Mouse (Mus musculus): ENCODE results near the gene Purb.
"Not testable (repeated sequence)": the region's sequence is repeated elsewhere in the genome, so short reads cannot be mapped to it uniquely, and the experiment has no call there.

The Purb gene

DNA sequence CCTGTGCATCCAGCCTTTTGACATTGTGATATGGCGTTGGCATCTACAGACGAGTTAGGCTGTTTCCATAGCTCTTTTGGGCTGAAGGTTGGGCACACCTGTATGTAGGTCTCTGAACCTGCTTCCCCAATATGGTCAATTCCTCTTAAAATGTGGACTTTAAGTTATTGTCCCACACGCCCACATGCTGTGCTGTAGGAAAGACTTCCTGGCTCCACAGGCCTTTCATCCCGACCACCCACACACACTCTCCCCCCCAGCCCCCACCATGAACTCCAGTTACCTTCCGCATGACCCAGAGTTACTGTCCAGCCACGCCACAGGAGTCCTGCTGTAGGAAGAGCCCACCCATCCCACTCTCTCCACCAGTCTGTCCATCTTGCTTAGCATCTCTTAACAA is 11.2 kb upstream of the Purb start:
- in situ Hi-C loops (cut with MboI, MseI), result no loop called here

DNA sequence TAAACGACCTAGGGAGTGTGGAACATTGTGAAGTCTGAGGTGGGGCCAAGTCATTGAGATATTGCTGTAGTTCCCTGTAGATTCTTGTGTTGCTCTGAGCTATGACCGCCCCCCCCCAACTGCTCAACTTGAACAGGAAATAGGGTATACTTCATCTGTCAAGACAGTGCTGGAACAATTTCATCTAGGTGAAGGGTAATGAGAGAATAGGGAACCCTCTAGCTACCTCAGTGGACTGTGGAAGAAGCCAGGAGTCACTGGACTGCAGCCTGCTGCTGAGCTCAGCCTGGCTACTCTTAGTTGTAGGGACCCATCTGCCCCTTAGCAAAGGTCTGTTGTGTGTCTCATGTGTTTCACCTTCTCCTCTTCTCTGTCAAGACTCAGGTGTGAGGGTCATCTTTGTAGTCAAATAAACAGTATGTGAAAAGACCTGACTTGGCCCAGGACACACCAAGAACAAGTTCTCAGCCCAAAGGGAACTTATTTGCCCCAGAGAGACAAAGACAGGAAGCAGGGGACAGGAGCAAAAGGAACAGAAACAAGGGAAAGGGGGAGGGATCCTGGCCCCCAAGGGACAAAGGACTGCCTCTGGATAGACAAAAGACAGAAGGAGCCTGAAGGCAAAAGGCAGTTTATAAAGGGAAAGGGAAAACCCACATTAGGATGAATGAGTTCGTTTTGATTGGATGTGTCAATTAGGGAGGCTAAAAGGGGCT is 8.7 kb upstream of the Purb start:
- in situ Hi-C loops (cut with MboI, MseI), result no loop called here

DNA sequence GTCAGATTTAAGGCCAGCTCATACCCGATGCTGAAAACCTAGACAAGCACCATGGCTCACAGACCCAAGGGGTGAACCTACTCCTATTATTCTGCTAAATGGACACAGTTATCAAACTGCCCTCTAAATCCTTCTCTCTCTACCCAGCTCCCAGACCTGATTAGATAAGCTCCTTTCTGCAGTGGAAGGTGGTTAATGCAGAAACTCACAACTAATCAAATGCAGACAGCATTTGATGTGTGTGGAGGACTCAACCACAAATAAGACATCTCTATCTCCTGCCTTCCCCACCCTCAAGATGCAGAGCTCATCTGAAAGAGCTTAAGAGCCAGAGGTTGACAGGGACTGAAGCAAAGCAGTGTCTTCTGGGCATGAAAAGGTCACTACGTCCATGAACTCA is 7.4 kb upstream of the Purb start:
- in situ Hi-C loops (cut with MboI, MseI), result no loop called here

DNA sequence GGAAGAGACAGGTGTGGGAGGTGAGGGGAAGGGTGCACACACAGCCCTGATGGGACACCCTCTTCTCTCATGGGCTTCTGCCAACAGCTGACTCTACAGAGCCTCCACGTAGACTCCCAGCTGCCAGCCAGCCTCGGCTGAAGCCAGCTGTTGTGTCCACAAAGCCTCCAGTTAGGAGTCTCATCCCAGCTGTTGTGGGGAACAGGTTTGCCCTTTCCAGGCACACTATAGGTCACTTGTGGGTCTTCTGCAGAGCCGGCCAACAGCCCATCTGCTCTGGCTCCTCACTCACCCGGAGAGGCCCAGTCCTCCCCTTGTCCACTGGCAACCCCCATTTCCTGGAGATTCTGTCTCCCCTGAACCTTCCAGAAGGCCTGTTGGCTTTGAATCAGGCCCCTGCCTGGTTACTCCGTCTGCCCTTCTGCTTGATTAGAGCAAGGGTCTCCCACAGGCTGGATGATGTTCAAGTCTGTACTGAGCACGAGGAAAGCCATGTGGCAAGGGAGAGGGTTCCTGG is 6.0 kb upstream of the Purb start:
- in situ Hi-C loops (cut with MboI, MseI), result no loop called here

DNA sequence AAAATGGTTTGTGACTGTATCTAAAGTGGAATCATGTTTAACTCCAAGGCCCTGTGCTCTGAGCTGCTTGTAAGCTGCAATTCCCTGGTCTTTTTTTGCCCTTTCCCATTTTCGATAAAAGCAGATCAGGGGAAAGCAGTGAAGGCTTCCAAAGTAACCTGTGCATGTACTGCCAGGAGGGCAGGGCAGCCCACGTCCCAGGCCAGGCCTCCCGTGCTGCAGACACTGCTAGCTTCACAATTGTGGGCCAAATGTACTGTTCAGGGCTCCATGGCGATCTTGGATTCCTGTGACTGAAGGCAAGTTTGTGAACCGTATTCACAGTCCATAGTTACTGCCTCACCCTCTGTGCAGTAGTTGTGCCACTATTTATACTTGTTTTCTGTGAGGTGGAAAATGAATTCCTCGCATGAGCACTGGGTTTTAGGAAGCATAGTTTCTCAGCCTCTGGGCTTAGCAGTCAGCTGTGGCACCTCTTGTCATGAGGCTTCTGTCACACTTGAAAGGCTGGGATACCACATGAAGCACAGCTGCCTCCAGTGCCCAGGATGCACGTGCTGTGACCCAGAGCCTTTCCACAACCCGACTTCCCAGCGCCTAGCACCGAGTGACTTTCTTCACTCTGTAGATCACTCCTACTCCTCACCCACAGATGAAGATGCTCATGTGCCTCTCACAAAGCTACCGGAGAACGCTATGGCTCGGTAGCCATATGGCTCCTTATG is 5.1 kb upstream of the Purb start:
- in situ Hi-C loops (cut with MboI, MseI), result no loop called here

DNA sequence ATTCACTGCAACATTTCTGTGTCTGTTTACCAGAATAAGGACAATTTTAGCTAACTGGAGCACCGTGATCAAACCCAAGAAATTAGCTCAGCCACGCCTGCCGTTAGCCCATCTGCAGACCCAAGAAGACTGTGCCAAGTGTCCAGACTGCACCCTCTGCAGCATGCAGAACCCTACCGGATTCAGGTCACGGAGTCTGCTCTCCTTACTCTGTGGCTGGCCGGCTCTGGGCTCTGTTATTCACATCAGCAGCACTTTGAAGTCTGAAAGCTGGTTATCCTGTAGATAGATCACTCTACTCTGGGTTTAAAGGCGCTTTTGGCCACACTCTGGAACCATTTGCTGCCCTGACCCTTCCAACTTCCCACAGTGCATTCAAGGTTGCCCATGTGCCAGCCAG is 4.5 kb upstream of the Purb start:
- in situ Hi-C loops (cut with MboI, MseI), result no loop called here

DNA sequence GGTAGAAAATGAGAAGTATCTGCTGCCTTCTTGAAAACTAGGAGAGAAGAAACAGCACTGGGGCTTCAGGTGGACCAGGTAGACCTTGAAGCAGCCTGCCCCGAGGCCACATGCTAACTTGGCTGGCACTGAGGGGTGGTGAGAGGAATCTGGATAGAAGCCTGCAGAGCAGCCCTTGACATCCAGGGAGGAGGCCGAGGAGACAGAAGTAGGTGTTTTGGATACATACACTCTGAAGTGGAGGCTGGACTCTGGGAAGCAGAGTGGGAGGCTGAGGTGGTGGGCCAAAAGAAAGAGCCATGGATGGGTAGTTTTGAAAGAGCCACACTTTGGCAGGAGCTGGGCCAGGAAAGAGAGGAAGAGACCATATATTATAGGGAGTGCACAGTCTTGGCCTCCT is 3.5 kb upstream of the Purb start:
- in situ Hi-C loops (cut with MboI, MseI), result no loop called here

DNA sequence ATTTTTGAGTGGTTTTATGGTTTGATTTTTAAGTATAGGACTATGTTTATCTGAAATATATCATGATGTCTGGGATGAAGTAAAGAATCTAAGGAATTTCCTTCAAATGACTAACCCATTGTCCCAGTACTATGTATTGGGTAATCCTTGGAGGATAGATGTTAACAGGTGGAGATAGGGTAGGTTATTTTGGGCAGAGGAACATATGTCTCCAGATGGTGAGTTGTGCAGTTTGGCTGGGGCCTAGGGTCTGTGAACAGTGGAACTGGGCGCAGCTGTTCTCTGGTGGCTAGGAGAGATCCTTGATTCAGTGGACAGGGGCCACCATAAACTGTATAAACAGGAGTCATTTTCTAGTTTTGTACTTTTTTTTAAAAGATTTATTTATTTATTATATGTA is 1.6 kb upstream of the Purb start:
- in situ Hi-C loops (cut with MboI, MseI), result no loop called here

DNA sequence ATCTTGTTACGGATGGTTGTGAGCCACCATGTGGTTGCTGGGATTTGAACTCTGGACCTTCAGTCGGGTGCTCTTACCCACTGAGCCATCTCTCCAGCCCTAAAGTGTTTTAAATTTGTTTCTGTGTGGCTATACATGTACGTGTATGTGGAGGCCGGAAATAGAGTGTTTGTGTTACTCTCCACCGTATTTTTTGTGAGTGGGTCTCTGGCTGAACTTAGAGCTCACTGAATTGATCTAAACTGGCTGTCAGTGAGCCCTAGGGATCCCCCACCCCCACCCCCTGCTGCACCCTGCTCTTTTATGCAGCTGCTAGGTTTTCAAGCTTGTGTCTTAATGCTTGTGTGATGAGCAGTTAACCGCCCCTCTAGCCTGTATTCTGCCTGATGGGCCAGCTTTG is 1.2 kb upstream of the Purb start:
- in situ Hi-C loops (cut with MboI, MseI), result no loop called here

DNA sequence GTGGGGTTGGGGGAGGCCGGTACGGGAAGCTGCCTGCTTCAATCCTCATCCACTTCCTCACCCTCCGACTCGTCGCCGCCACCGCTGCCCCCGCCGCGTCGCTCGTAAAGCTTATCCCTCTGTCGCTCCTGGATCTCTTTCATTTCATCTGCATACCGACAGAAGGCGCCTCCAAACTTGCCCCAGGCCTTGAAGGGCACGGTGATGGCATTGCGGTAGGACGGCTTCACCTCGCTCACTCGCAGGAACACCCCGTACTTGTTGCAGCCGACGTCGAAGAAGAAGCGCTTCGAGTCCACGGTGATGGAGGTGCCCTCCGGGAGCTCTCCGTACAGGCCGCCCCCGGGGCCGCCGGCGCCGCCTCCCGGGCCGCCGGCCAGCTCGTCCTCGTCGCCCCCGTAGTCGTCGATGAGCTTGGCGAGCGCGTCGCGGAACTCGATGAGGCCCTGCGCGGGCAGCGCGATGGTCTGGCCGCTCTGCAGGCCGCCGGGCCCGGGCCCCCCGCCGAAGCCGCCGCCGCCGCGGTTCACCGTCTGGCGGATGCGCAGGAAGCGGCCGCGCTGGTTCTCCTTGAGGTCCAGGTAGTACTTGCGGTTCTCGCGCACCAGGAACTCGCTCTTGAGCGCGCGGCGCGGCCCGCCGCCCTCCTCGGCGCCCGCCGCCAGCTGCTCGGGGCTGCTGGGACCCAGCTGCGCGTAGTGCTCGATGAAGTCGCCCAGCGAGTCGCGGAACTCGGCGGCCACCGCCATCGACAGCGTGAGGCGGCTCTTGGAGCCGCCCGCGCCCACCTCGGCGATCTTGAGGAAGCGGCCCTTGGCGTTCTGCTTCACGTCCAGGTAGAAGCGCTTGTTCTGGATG is 614 bp downstream of the Purb start:
- in situ Hi-C loops (cut with MboI, MseI), result no loop called here

DNA sequence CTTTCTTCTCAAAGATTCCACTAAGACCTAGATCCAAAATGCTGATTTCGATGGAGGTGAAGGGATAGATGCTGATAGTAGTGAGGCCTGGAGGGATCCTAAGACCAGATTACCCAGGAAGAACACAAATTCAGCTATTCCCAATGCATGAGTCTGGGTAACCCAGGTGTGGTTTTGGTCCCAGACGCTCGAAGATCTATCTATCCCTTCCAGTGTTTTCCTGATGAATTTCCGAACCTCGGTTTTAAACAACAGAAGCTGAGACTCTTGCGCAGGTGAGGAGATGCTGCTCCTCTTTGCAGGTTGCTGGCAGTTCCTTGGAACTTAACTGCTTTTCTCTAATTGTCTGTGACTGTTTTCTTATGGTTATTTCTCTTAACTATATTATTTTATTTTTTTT is 1.3 kb downstream of the Purb start:
- in situ Hi-C loops (cut with MboI, MseI), result no loop called here

DNA sequence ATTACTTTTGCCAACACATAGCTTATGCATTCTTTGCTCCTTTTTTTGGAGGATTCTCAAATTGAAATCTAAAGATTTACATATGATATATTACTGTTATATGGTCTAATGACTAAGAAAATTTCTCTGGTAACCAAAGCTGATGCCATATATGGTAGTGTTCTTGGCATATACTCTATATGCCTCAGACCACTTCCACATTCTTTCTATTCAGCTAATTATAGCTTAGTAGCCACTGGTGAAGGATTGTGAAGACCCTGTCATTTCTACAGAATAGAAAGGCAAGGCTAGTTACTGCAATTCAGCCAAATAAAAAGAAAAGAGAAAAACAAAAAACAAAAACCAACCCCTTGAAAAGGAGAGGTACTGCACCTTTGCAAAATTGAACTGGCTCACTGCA is 3.6 kb downstream of the Purb start:
- in situ Hi-C loops (cut with MboI, MseI), result no loop called here

DNA sequence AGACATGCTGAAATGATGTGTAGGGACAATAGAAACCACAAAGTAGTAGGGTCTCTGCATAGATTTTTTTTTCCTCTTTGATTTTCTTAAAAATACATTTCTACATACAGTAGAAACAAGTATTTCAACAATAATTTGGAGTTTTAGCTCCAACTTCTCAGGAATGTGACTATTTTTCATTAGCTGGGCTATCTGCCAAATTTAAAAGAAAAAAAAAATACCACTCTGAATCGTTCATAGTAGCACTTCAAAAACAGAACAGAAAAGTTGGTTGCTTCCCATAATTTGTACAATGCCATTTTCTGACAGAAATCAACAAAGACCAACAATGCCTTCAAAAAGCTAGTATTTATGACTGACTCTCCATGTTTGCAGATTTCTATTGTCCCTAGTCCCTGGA is 4.2 kb downstream of the Purb start:
- in situ Hi-C loops (cut with MboI, MseI), result no loop called here

DNA sequence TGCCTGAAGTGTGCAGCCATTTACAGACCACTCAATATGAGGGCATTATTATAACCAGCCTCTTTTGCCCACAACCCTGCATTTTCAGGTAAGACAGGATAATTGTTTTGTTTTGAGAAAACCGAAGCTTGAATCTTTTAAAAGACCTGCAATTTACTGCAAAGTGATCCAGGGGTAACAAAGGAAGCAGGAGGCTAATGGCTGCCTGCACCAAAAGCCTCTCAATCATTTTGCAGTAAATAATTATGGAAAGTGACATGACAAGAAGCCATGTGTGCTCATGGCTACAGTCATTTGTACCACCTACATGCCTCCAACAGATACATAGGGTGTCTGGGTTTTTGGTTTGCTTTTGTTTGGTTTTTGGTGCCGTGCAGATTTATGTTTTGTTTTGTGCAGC is 4.7 kb downstream of the Purb start:
- in situ Hi-C loops (cut with MboI, MseI), result no loop called here

DNA sequence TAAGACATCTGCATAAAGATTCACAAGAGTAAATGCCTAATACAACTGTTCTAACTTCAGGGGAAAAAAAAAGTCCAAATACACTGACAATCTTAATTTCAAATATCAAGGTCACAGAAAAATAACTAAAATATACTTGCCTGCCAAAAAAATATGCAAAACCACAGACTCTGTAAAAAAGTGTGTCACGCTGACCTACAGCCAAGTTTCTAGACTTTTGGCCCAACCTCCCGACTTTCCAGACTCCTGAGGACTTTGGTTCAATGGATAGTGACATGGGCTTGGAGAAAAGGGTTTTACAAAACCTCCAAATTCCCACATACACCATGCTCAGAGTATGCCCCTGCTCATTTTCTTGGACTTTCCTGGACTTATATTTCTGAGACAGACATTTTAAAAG is 7.2 kb downstream of the Purb start:
- in situ Hi-C loops (cut with MboI, MseI), result no loop called here

DNA sequence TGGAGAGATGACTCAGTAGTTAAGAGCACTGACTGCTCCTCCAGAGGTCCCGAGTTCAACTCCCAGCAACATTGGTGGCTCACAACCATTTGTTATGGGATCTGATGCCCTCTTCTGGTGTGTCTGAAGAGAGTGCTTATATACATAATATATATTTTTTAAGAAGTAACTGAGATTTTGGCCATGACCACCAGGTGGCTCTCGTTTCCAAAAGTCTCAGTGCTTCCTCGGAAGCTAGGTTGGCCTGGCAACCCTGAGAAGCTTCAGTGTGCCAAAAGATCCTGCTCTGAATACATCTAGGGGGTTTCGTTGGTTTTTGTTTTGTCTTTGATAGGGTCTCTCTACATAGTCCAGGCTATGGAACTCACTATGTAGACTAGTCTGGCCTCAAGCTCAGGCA is 10.6 kb downstream of the Purb start:
- in situ Hi-C loops (cut with MboI, MseI), result no loop called here

DNA sequence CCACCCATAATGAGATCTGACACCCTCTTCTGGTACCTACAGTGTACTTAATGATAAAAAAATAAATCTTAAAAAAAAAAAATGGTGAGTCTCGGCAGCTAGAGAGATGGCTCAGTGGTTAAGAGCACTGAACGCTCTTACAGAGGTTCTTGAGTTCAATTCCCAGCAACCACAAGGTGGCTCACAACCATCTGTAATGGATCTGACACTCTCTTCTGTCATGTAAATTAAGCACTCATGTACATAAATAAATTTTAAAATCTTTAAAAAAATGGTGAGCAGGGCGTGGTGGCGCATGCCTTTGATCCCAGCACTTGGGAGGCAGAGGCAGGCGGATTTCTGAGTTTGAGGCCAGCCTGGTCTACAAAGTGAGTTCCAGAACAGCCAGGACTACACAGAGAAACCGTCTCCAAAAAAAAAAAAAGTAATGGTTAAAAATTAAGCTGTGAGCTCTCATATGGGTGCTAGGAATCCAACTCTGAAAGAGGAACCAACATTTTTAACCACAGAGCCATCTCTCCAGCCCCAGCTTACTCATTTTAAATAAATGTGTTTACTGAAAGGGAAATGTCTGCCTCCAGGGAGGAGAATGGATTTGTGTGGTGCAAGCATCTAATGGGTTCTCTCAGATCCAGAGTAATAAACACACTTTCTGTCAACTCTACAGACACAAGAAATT is 12.4 kb downstream of the Purb start:
- in situ Hi-C loops (cut with MboI, MseI), result no loop called here

DNA sequence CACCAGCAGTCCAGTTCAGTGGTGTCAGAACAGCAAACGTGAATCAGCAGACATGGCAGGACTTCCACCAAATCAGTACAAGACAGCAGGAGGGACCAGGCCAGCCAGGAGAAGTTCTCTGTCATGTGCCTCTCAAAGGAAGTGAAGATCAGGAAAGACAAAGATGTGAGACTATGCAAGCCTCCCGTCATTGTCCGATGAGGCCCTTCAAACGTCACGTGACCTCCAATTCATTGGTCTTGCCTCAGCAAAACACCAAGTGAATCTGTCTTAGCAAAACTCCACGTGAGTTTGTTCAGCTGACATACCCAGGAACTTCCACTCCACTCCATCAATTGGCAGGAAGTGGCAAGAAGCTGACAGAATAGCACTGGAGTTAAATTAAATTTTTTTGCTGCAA is 19.6 kb downstream of the Purb start:
- in situ Hi-C loops (cut with MboI, MseI), result no loop called here

DNA sequence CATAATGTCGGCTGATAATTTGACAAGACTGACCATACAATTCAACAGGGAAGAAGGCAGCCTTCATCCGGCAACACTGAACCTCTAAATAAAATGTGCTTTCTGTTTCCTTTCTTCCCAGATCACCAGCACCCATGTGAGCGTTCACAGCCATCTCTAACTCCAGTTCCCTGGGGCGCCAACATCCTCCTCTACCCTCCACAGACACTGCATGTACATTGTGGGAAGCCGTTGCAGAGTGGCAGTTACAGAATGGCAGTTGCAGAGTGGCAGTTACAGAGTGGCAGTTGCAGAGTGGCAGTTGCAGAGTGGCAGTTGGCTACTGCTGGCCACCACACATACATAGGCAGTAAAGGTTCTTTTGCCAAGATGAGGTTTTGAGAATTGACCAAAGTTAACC is 27.6 kb downstream of the Purb start:
- in situ Hi-C loops (cut with MboI, MseI), result not testable (repeated sequence)

DNA sequence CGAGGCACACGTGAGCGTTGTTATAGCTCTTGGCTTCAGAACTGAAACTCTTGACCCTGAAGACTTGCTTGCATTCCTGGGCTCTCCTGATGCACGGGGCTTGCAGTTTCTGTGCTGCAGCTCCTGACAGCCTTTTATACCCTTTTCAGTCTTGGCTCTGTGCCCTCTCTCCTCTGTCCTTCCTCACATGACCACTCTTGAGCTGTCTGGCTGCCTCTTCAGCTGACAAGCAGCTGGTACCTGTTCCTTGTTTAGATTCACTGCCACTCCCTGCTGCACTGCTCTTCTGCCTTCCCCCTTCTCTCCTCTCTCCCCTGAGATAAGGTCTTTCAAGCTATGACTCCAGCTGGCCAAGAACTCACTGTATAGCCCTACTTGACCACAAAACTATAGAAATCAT is 28.2 kb downstream of the Purb start:
- in situ Hi-C loops (cut with MboI, MseI), result no loop called here

DNA sequence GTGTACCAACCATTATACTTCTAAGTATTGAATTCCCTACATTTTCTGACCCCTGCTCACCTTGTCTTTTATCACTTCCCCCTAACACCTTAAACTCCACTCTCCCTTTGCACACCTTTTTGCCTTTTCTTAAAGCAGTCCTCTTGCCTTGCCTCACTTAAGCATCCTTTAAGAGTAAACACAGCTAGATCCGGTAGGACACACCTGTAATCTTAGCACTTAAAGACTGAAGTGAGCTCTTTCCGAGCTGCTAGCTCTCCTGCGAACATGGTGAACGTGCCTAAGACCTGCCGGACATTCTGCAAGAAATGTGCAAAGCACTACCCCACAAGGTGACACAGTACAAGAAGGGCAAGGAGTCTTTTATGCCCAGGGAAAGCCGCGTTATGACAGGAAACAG is 29.8 kb downstream of the Purb start:
- in situ Hi-C loops (cut with MboI, MseI), result no loop called here

DNA sequence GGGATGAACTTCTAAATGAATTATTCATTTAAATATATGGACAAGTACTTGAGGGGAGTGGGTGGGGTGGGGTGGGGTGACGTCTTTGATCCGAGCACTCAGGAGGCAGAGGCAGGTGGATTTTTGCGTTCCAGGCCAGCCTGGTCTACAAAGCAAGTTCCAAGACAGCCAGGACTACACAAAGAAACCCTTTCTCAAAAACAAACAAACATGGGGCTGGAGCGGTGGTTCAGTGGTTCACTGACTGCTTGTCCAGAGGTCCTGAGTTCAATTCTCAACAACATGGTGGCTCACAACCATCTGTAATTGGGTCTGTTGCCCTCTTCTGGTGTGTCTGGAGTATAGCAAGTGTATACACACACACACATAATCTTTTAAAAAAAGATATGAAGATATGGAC is 30.3 kb downstream of the Purb start:
- in situ Hi-C loops (cut with MboI, MseI), result no loop called here
